29 mouse cellular contexts compared by ENCODE assay signal in genomic region chr4:124311657-124312056, GRCm38 (mm10).
DNase-seq lines count a peak whose midpoint lies in the region; ATAC-seq and TF ChIP-seq lines count a peak whose summit lies in the region.
"Had no signal": no experiment of that assay in that cellular context is flagged by ENCODE, and none has a peak within 500 bp of the region (broad histone marks: within the 10 kb centered on the region; RNA-seq: fewer than 3 reads in every experiment).

No protein-coding gene starts in this region.

- no peak overlapping the region for H3K9ac ChIP-seq in forebrain, embryonic 11.5 days (ENCODE audit: low read length)
- no peak overlapping the region for H3K9ac ChIP-seq in forebrain, embryonic 13.5 days
- H3K9ac ChIP-seq in hindbrain, embryonic 13.5 days = no peak overlapping the region
- H3K9ac ChIP-seq in hindbrain, embryonic 11.5 days (ENCODE audit: low read depth, low read length) = no peak overlapping the region
- no peak overlapping the region for H3K9ac ChIP-seq in CH12.LX (ENCODE audit: insufficient read depth, low read depth)
- H3K9ac ChIP-seq: embryonic facial prominence, embryonic 13.5 days; embryonic facial prominence, embryonic 15.5 days had no signal

- WGBS in forebrain, embryonic 11.5 days = 80% methylated on average over 5 of the region's 5 CpGs
- WGBS in forebrain, embryonic 13.5 days = 73% methylated on average over 5 of the region's 5 CpGs
- WGBS in heart, embryonic 10.5 days = 71% methylated on average over 5 of the region's 5 CpGs
- WGBS in hindbrain, embryonic 13.5 days = 75% methylated on average over 5 of the region's 5 CpGs
- WGBS in hindbrain, embryonic 11.5 days = 82% methylated on average over 5 of the region's 5 CpGs

- dilution Hi-C loops in CH12.LX (cut with MboI; ENCODE audit: extremely low pct_ligation_motif_present, extremely low pct_unique_long_range_greater_than_20kb, low sequenced_read_pairs) = no loop called here

- in situ Hi-C loops in CH12.LX (cut with MboI; ENCODE audit: low pct_ligation_motif_present, low pct_unique_long_range_greater_than_20kb, low sequenced_read_pairs) = no loop called here

- TF ChIP-seq CTCF in CH12.LX (conservative IDR thresholded peaks at IDR 0.05 in 1 of 2, IDR thresholded peaks at IDR 0.05 in 1 of 2; ENCODE audit: low read depth in 2 of 2, low read length in 2 of 2) = no peak

- ATAC-seq in forebrain, embryonic 11.5 days (replicated peaks; ENCODE audit: low FRiP score) = no peak
- ATAC-seq in forebrain, embryonic 13.5 days = no peak
- ATAC-seq in hindbrain, embryonic 13.5 days (ENCODE audit: low FRiP score) = no peak
- no peak for ATAC-seq in hindbrain, embryonic 11.5 days (ENCODE audit: low FRiP score)
- ATAC-seq: activated CD4-positive, CD25-positive, alpha-beta regulatory T cell, adult 4 months; CD4-positive, CD25-positive, alpha-beta regulatory T cell, adult 4 months; forebrain, embryonic 14.5 days; forebrain, embryonic 16.5 days; Patski had no signal

- TF ChIP-seq RAD21 in CH12.LX (IDR thresholded peaks at IDR 0.05; ENCODE audit: low read depth, low read length) = no peak

- H3K36me3 ChIP-seq in forebrain, embryonic 11.5 days (ENCODE audit: control insufficient read depth, insufficient read depth, low read length) = no peaks in the 10 kb centered on the region
- no peaks in the 10 kb centered on the region for H3K36me3 ChIP-seq in forebrain, embryonic 13.5 days (ENCODE audit: poor library complexity, severe bottlenecking)
- H3K36me3 ChIP-seq in heart, embryonic 10.5 days = no peaks in the 10 kb centered on the region
- no peaks in the 10 kb centered on the region for H3K36me3 ChIP-seq in hindbrain, embryonic 13.5 days
- H3K36me3 ChIP-seq in hindbrain, embryonic 11.5 days (ENCODE audit: control insufficient read depth, insufficient read depth, low read length) = no peaks in the 10 kb centered on the region
- no peaks in the 10 kb centered on the region for H3K36me3 ChIP-seq in CH12.LX (replicated peaks in 1 of 2; ENCODE audit: control insufficient read depth in 1 of 2, insufficient read depth in 1 of 2, low read length in 1 of 2)
- H3K36me3 ChIP-seq: embryonic facial prominence, embryonic 13.5 days; embryonic facial prominence, embryonic 15.5 days; forebrain, embryonic 10.5 days; G1E had no signal

- TF ChIP-seq POLR2A in CH12.LX (IDR thresholded peaks at IDR 0.05; ENCODE audit: low read depth, low read length) = no peak

- DNase-seq in forebrain, embryonic 11.5 days (ENCODE audit: low spot score) = peak; percentile 31
- DNase-seq in heart, embryonic 10.5 days (ENCODE audit: low spot score) = peak; percentile 7
- DNase-seq in heart, postnatal 4 days = no peak
- DNase-seq in hindbrain, embryonic 11.5 days (ENCODE audit: low spot score) = no peak
- DNase-seq in CH12.LX (ENCODE audit: extremely low read depth) = no peak
- DNase-seq in kidney, adult 8-10 months = no peak
- DNase-seq: adrenal gland, adult 8-10 months; adrenal gland, postnatal 14 days; adrenal gland, postnatal 36 days; B cell, adult 2 months; cerebellum, adult 11 months; cerebellum, adult 18-20 months; cerebellum, adult 8-10 months; cerebellum, adult 9-11 months; cerebellum, postnatal 14 days; cerebellum, postnatal 36 days; embryo, embryonic 11 days had no signal

- H3K27me3 ChIP-seq in forebrain, embryonic 11.5 days (ENCODE audit: control insufficient read depth, insufficient read depth, low read length) = no peaks in the 10 kb centered on the region; the same call in 1 of the 2 replicates
- 0 out of 2 replicates have a peak, but pooled peaks cover 7% of the 10 kb centered on the region for H3K27me3 ChIP-seq in forebrain, embryonic 13.5 days
- peaks cover 12% of the 10 kb centered on the region; the same call in 1 of the 2 replicates for H3K27me3 ChIP-seq in heart, embryonic 10.5 days (ENCODE audit: insufficient read depth, poor library complexity, severe bottlenecking)
- H3K27me3 ChIP-seq in hindbrain, embryonic 13.5 days = peaks cover 9% of the 10 kb centered on the region; the same call in 1 of the 2 replicates
- H3K27me3 ChIP-seq in hindbrain, embryonic 11.5 days (ENCODE audit: control insufficient read depth, insufficient read depth, low read length) = no peaks in the 10 kb centered on the region
- peaks cover 60% of the 10 kb centered on the region for H3K27me3 ChIP-seq in CH12.LX (replicated peaks)
- H3K27me3 ChIP-seq: embryonic facial prominence, embryonic 13.5 days; embryonic facial prominence, embryonic 15.5 days had no signal

- no peak for TF ChIP-seq EP300 in CH12.LX (IDR thresholded peaks at IDR 0.05; ENCODE audit: low read length)

- H3K79me2 ChIP-seq in CH12.LX (replicated peaks; ENCODE audit: control insufficient read depth, extremely low read depth, insufficient read depth, poor library complexity, severe bottlenecking) = no peaks in the 10 kb centered on the region

- H3K4me2 ChIP-seq in forebrain, embryonic 11.5 days (ENCODE audit: low read depth, low read length, severe bottlenecking) = no peak overlapping the region
- H3K4me2 ChIP-seq in forebrain, embryonic 13.5 days = no peak overlapping the region
- H3K4me2 ChIP-seq in hindbrain, embryonic 13.5 days = no peak overlapping the region
- H3K4me2 ChIP-seq in hindbrain, embryonic 11.5 days (replicated peaks; ENCODE audit: low read depth, low read length) = no peak overlapping the region
- H3K4me2 ChIP-seq in CH12.LX (ENCODE audit: insufficient read depth, low read depth, poor library complexity, severe bottlenecking) = no peak overlapping the region
- H3K4me2 ChIP-seq: embryonic facial prominence, embryonic 13.5 days; embryonic facial prominence, embryonic 15.5 days had no signal

- no peak overlapping the region for H3K4me3 ChIP-seq in forebrain, embryonic 11.5 days (ENCODE audit: low read depth, low read length)
- H3K4me3 ChIP-seq in forebrain, embryonic 13.5 days = no peak overlapping the region
- no peak overlapping the region for H3K4me3 ChIP-seq in heart, embryonic 10.5 days
- no peak overlapping the region for H3K4me3 ChIP-seq in hindbrain, embryonic 13.5 days
- no peak overlapping the region for H3K4me3 ChIP-seq in hindbrain, embryonic 11.5 days (ENCODE audit: low read depth, low read length)
- H3K4me3 ChIP-seq in CH12.LX (replicated peaks in 1 of 3; ENCODE audit: low read depth in 2 of 3, low read length in 2 of 3, poor library complexity in 1 of 3) = no peak overlapping the region
- H3K4me3 ChIP-seq: embryonic facial prominence, embryonic 13.5 days; embryonic facial prominence, embryonic 15.5 days; erythroblast, embryonic 14.5 days; forebrain, embryonic 10.5 days had no signal

- H3K27ac ChIP-seq in forebrain, embryonic 11.5 days (ENCODE audit: low read depth, low read length) = no peak overlapping the region
- H3K27ac ChIP-seq in forebrain, embryonic 13.5 days = no peak overlapping the region
- no peak overlapping the region for H3K27ac ChIP-seq in heart, embryonic 10.5 days
- H3K27ac ChIP-seq in hindbrain, embryonic 13.5 days = 0 out of 2 replicates have a peak overlapping the region, but pooled peaks have one; percentile 77
- H3K27ac ChIP-seq in hindbrain, embryonic 11.5 days (ENCODE audit: low read depth, low read length) = no peak overlapping the region
- H3K27ac ChIP-seq in CH12.LX (ENCODE audit: insufficient read depth, low read depth) = no peak overlapping the region
- H3K27ac ChIP-seq: embryonic facial prominence, embryonic 13.5 days; embryonic facial prominence, embryonic 15.5 days; forebrain, embryonic 10.5 days had no signal

- no peaks in the 10 kb centered on the region for H3K9me3 ChIP-seq in forebrain, embryonic 11.5 days (ENCODE audit: control insufficient read depth, low read length)
- no peaks in the 10 kb centered on the region; the same call in 1 of the 2 replicates for H3K9me3 ChIP-seq in forebrain, embryonic 13.5 days (replicated peaks)
- no peaks in the 10 kb centered on the region for H3K9me3 ChIP-seq in heart, embryonic 10.5 days
- H3K9me3 ChIP-seq in hindbrain, embryonic 13.5 days = no peaks in the 10 kb centered on the region
- H3K9me3 ChIP-seq in hindbrain, embryonic 11.5 days (ENCODE audit: control insufficient read depth, low read length) = no peaks in the 10 kb centered on the region
- peaks cover 4% of the 10 kb centered on the region for H3K9me3 ChIP-seq in CH12.LX (replicated peaks; ENCODE audit: low read length)
- H3K9me3 ChIP-seq: embryonic facial prominence, embryonic 13.5 days; embryonic facial prominence, embryonic 15.5 days had no signal

- H3K4me1 ChIP-seq in forebrain, embryonic 11.5 days (replicated peaks; ENCODE audit: control insufficient read depth, insufficient read depth, low read length) = peaks cover 7% of the 10 kb centered on the region; the same call in 1 of the 2 replicates
- peaks cover 14% of the 10 kb centered on the region for H3K4me1 ChIP-seq in forebrain, embryonic 13.5 days
- peaks cover 14% of the 10 kb centered on the region for H3K4me1 ChIP-seq in heart, embryonic 10.5 days
- H3K4me1 ChIP-seq in hindbrain, embryonic 13.5 days (replicated peaks) = peaks cover 19% of the 10 kb centered on the region
- H3K4me1 ChIP-seq in hindbrain, embryonic 11.5 days (replicated peaks; ENCODE audit: control insufficient read depth, insufficient read depth, low read length) = no peaks in the 10 kb centered on the region
- H3K4me1 ChIP-seq in CH12.LX (ENCODE audit: control insufficient read depth in 1 of 2, insufficient read depth in 2 of 2) = no peaks in the 10 kb centered on the region

TF ChIP-seq in CH12.LX, 34 proteins besides CTCF, POLR2A, EP300 and RAD21:
- TF ChIP-seq ZC3H11A (IDR thresholded peaks at IDR 0.05; ENCODE audit: low read depth, low read length) (no peak), PAX5 (IDR thresholded peaks at IDR 0.05; ENCODE audit: low read length) (no peak), TCF12 (IDR thresholded peaks at IDR 0.05; ENCODE audit: low read depth, low read length) (no peak), MYC (IDR thresholded peaks at IDR 0.05; ENCODE audit: low read depth, low read length) (no peak), MAFK (IDR thresholded peaks at IDR 0.05; ENCODE audit: insufficient replicate concordance, low read length) (peak; percentile 56; the same call in 1 of the 2 replicates)

Comparison
In these comparisons a context has a peak if more than half of its experiments do, and no peak if none do; other contexts are left out.
1. DNase-seq: peak in forebrain, embryonic 11.5 days (single experiment) and heart, embryonic 10.5 days (single experiment); none in heart, postnatal 4 days (single experiment), hindbrain, embryonic 11.5 days (single experiment), CH12.LX (single experiment) and kidney, adult 8-10 months (0 of 2).